Mouse (Mus musculus) CH12.LX (cell line): Measurements from ENCODE around the gene C2cd4d. TPM values are rescaled to one million over a fixed set of nuclear protein-coding genes. Genes with fewer than 3 reads are reported as not detected.

Source experiments
- DNase-seq: peaks from one replicate; pipeline ENCODE4 v3.0.0-alpha.2; 2013; ENCODE audit errors: extremely low read depth
- H3K27ac ChIP-seq: 2 replicates; pipeline ENCODE4 v1.5.1; 2012; ENCODE audit warnings: low read depth, mild to moderate bottlenecking, control low read depth, moderate library complexity; ENCODE audit not compliant: insufficient read depth
- H3K27me3 ChIP-seq: replicated peaks from 2 replicates; pipeline ENCODE3; 2012; ENCODE audit warnings: inconsistent platforms
- H3K36me3 ChIP-seq, 2 experiments: replicated peaks in 1 of 2; 2 replicates each; pipeline versions ENCODE3 to v1.6.1; 2012; ENCODE audit warnings: inconsistent platforms in 1 of 2, low read length in 1 of 2, mild to moderate bottlenecking in 1 of 2, mixed read lengths in 1 of 2, moderate library complexity in 1 of 2; ENCODE audit not compliant: control insufficient read depth in 1 of 2, insufficient read depth in 1 of 2
- H3K4me1 ChIP-seq, 2 experiments: 2 replicates each; pipeline ENCODE4 v1.6.1; 2012; ENCODE audit warnings: inconsistent platforms in 1 of 2, moderate library complexity in 1 of 2; ENCODE audit not compliant: insufficient read depth in 2 of 2, control insufficient read depth in 1 of 2
- H3K4me2 ChIP-seq: 2 replicates; pipeline ENCODE4 v1.6.1; 2012; ENCODE audit warnings: low read depth, mild to moderate bottlenecking, control low read depth; ENCODE audit not compliant: poor library complexity, insufficient read depth, severe bottlenecking
- H3K4me3 ChIP-seq, 3 experiments: fragments of 150-350 bp in 1 of 3; sonication (generic) in 1 of 3; replicated peaks in 1 of 3; 2 replicates each; pipeline versions ENCODE3 to v1.5.1; 2011 to 2012; ENCODE audit warnings: low read depth in 2 of 3, low read length in 2 of 3, mild to moderate bottlenecking in 2 of 3, moderate library complexity in 2 of 3, control low read depth in 1 of 3, improper control_type of control experiment in 1 of 3, inconsistent platforms in 1 of 3, mixed read lengths in 1 of 3; ENCODE audit not compliant: poor library complexity in 1 of 3
- H3K79me2 ChIP-seq: replicated peaks from 2 replicates; pipeline ENCODE4 v1.6.1; 2012; ENCODE audit warnings: mild to moderate bottlenecking, moderate library complexity; ENCODE audit not compliant: control insufficient read depth, poor library complexity, insufficient read depth, severe bottlenecking; ENCODE audit errors: extremely low read depth
- H3K9ac ChIP-seq: 2 replicates; pipeline ENCODE4 v1.6.1; 2012; ENCODE audit warnings: low read depth, mild to moderate bottlenecking, control low read depth, moderate library complexity; ENCODE audit not compliant: insufficient read depth
- H3K9me3 ChIP-seq: replicated peaks from 2 replicates; pipeline ENCODE3; 2012; ENCODE audit warnings: low read length, inconsistent platforms, mixed read lengths
- CHD1 ChIP-seq: IDR thresholded peaks from 2 replicates; pipeline ENCODE4 v1.6.1; 2012; ENCODE audit warnings: low read depth, low read length, improper control_type of control experiment, inconsistent platforms
- E2F4 ChIP-seq: IDR thresholded peaks from 2 replicates; pipeline ENCODE4 v1.6.1; 2011; ENCODE audit warnings: low read depth, low read length, improper control_type of control experiment; ENCODE audit not compliant: insufficient replicate concordance
- ELF1 ChIP-seq: IDR thresholded peaks from 2 replicates; pipeline ENCODE4 v1.6.1; 2014; ENCODE audit warnings: low read depth, mild to moderate bottlenecking, inconsistent platforms, low read length, improper control_type of control experiment
- EP300 ChIP-seq: IDR thresholded peaks from 2 replicates; pipeline ENCODE4 v1.6.1; 2011; ENCODE audit warnings: low read length, improper control_type of control experiment
- GABPA ChIP-seq: IDR thresholded peaks from 2 replicates; pipeline ENCODE4 v1.6.1; 2012; ENCODE audit warnings: low read depth, low read length, improper control_type of control experiment, inconsistent platforms; ENCODE audit not compliant: insufficient replicate concordance
- JUND ChIP-seq: conservative IDR thresholded peaks from 2 replicates; pipeline ENCODE4 v1.6.1; 2011; ENCODE audit warnings: low read depth, low read length, improper control_type of control experiment
- MAFK ChIP-seq: IDR thresholded peaks from 2 replicates; pipeline ENCODE4 v1.6.1; 2011; ENCODE audit warnings: low read length, improper control_type of control experiment; ENCODE audit not compliant: insufficient replicate concordance
- MAX ChIP-seq: IDR thresholded peaks from 2 replicates; pipeline ENCODE4 v1.6.1; 2011; ENCODE audit warnings: low read length, improper control_type of control experiment
- MAZ ChIP-seq: IDR thresholded peaks from 2 replicates; pipeline ENCODE4 v1.6.1; 2012; ENCODE audit warnings: low read depth, mild to moderate bottlenecking, inconsistent platforms, low read length, improper control_type of control experiment, moderate library complexity
- MEF2A ChIP-seq: IDR thresholded peaks from 2 replicates; pipeline ENCODE4 v1.6.1; 2014; ENCODE audit warnings: low read depth, mild to moderate bottlenecking, inconsistent platforms, low read length, improper control_type of control experiment, borderline replicate concordance
- MXI1 ChIP-seq: IDR thresholded peaks from 2 replicates; pipeline ENCODE4 v1.6.1; 2011; ENCODE audit warnings: mild to moderate bottlenecking, low read depth, low read length, improper control_type of control experiment
- NELFE ChIP-seq: IDR thresholded peaks from 2 replicates; pipeline ENCODE4 v1.6.1; 2011; ENCODE audit warnings: low read depth, low read length, improper control_type of control experiment
- PAX5 ChIP-seq: IDR thresholded peaks from 2 replicates; pipeline ENCODE4 v1.6.1; 2012; ENCODE audit warnings: low read length, inconsistent platforms, mixed read lengths
- RAD21 ChIP-seq: IDR thresholded peaks from 2 replicates; pipeline ENCODE4 v1.6.1; 2011; ENCODE audit warnings: low read depth, mild to moderate bottlenecking, low read length, improper control_type of control experiment, moderate library complexity
- TBP ChIP-seq: conservative IDR thresholded peaks from 2 replicates; pipeline ENCODE4 v1.6.1; 2011; ENCODE audit warnings: low read depth, low read length, improper control_type of control experiment
- TCF12 ChIP-seq: IDR thresholded peaks from 2 replicates; pipeline ENCODE4 v1.6.1; 2014; ENCODE audit warnings: low read depth, mild to moderate bottlenecking, inconsistent platforms, low read length, improper control_type of control experiment
- dilution Hi-C: fragments of 300-500 bp; cut with MboI; formaldehyde crosslinking; loops from 2 replicates; pipeline ENCODE4 v1.14.3; 2020; ENCODE audit warnings: low sequenced_read_pairs; ENCODE audit not compliant: extremely low pct_unique_long_range_greater_than_20kb, extremely low pct_ligation_motif_present
- in situ Hi-C: fragments of 300-500 bp; cut with MboI; formaldehyde crosslinking; loops from 3 replicates; pipeline ENCODE4 v1.14.3; 2019; ENCODE audit warnings: low sequenced_read_pairs, low pct_ligation_motif_present, low pct_unique_long_range_greater_than_20kb, mixed read lengths
- polyA plus RNA-seq: library from polyadenylated mRNA; unstranded; fragments of >175 nt; gene quantifications from 2 replicates; pipeline ENCODE4 v1.2.1, GENCODE M21; 2012; ENCODE audit warnings: low read depth; ENCODE audit not compliant: insufficient read length
- total RNA-seq, 2 experiments: library from RNA; depleted of rRNA; stranded (reverse); fragments of 300-350 nt in 1 of 2; fragments of >200 nt in 1 of 2; gene quantifications; 2 replicates each; pipeline ENCODE4 v1.2.3; 2012 to 2014

C2cd4d gene
- total and polyA plus RNA-seq, 3 experiments: not detected

DNA sequence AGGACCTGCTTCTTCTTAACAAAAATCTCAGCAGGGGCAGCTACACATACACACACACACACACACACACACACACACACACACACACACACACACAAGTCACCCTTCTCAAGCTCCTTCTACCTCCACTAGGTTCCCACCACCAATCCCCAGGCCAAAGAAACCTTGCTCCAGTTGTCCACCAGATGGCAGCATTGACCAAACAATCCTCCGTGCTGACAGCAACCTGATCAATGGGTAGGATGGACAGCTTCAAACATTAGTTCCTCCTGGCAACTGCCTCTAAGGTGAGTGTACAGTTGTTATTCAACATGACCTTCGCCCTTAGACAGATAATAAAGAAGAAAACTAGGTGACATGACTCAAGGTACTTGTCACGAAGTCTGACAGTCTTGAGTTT, 4.5 kb downstream of the C2cd4d start (continued):
- TF ChIP-seq JUND (peak; percentile 57), PAX5 (no peak), MXI1 (0 out of 2 replicates have a peak, but pooled peaks have one; percentile 24), MEF2A (peak; percentile 33; the same call in 1 of the 2 replicates)
- TF ChIP-seq, all 38 proteins: peak for 20

DNA sequence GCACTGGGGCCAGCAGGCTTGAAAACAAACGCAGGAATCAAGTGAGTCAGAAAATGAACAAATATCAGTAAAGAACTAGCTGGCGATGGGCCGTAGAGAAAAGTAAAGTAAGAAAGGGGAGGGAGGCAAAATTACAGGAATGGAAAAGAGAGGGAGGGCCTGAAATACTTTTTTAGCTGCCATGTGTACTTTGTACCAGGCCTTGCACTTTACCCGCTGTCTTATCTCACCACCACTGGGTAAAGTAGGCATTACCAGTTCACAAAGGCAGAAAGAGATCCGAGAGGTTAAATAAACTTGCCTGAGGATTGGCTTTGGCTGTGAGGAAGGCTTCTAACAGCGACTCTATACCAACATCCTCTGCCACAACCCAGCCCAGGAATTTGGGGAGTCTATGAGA, 5.3 kb downstream of the C2cd4d start:
- H3K27ac ChIP-seq: no peak overlapping the region
- H3K4me2 ChIP-seq: no peak overlapping the region
- peaks cover 10% of the 10 kb centered on the region for H3K9me3 ChIP-seq
- dilution Hi-C loops: no loop called here
- H3K27me3 ChIP-seq: no peaks in the 10 kb centered on the region
- peaks cover 0 to 12% of the 10 kb centered on the region in 2 experiments; a peak in 2 of 4 replicates for H3K4me1 ChIP-seq
- peaks cover 0 to 11% of the 10 kb centered on the region in 2 experiments for H3K36me3 ChIP-seq
- H3K9ac ChIP-seq: no peak overlapping the region
- in situ Hi-C loops: no loop called here
- DNase-seq: no peak
- no peak overlapping the region for H3K4me3 ChIP-seq
- no peaks in the 10 kb centered on the region for H3K79me2 ChIP-seq
- TF ChIP-seq MXI1 (no peak), NELFE (0 out of 2 replicates have a peak, but pooled peaks have one; percentile 1)

DNA sequence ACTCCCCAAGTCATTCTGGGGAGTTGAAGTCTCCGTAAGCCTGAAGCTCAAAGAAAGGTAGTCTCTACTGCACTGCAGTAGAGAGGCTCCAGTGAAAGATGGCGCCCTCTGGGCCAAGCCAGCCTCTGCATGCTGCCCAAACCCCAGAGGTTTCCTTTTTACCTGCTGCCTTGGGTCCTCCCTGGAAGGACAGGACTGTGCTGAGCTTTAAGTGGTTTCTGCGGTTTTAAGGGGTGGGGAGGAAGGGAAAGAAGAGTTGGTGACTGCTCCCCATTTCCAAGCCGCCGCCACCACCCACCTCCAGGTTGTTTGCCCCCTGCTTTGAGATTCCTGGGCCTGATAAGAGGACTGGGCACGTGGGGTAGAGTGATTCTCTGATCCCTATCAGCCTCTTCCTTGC, 6.4 kb downstream of the C2cd4d start:
- no peaks in the 10 kb centered on the region for H3K79me2 ChIP-seq
- H3K4me1 ChIP-seq: peaks cover under 1 to 18% of the 10 kb centered on the region in 2 experiments; a peak in 3 of 4 replicates
- DNase-seq: no peak
- no peak overlapping the region for H3K4me3 ChIP-seq
- no peak for TF ChIP-seq RAD21
- no peak for TF ChIP-seq E2F4
- no peak for TF ChIP-seq CHD1
- TF ChIP-seq TCF12: no peak
- no peak for TF ChIP-seq MAFK
- no peak for TF ChIP-seq TBP
- no peak for TF ChIP-seq EP300
- no peak for TF ChIP-seq MAX
- no peak for TF ChIP-seq MXI1
- TF ChIP-seq ELF1: no peak
- no peak for TF ChIP-seq GABPA
- no peak for TF ChIP-seq NELFE
- TF ChIP-seq MAZ: no peak
- dilution Hi-C loops (no loop called here), in situ Hi-C loops (no loop called here)
- H3K27me3 ChIP-seq: no peaks in the 10 kb centered on the region
- peaks cover 0 to 6% of the 10 kb centered on the region in 2 experiments for H3K36me3 ChIP-seq
- peaks cover 4% of the 10 kb centered on the region for H3K9me3 ChIP-seq
- H3K9ac ChIP-seq: no peak overlapping the region
- no peak overlapping the region for H3K4me2 ChIP-seq
- H3K27ac ChIP-seq: no peak overlapping the region
